Mouse (Mus musculus) liver, embryonic 14.5 days (tissue): ENCODE measurements around the gene Aldh1l1. TPM values are rescaled to one million over a fixed set of nuclear protein-coding genes. Genes with fewer than 3 reads are reported as not detected.
A peak's percentile ranks its signal among the peaks of the same experiment; 100 is the strongest.

Experiments
- ATAC-seq: fragments of 200-750 bp; cut with Nextera tagmentation; 2 replicates; pipeline ENCODE4 v1.8.0; 2017; ENCODE audit warnings: moderate number of reproducible peaks, mild to moderate bottlenecking, moderate library complexity; ENCODE audit not compliant: insufficient read depth
- DNase-seq, 3 experiments: peaks; one replicate each; pipeline ENCODE4 v3.0.0-alpha.2; 2012 to 2013; ENCODE audit warnings: low read depth in 3 of 3, low spot score in 3 of 3
- H3K27ac ChIP-seq: fragments of 300-500 bp; sonication (generic); 2 replicates; pipeline ENCODE4 v1.5.1; 2014; ENCODE audit warnings: moderate library complexity, mild to moderate bottlenecking, control low read depth, inconsistent platforms
- H3K27me3 ChIP-seq: fragments of 300-500 bp; sonication (generic); 2 replicates; pipeline ENCODE4 v1.6.1; 2014; ENCODE audit warnings: mild to moderate bottlenecking, low read length, moderate library complexity; ENCODE audit not compliant: control insufficient read depth, insufficient read depth
- H3K36me3 ChIP-seq: fragments of 300-500 bp; sonication (generic); replicated peaks from 2 replicates; pipeline ENCODE4 v1.6.1; 2014; ENCODE audit warnings: low read depth; ENCODE audit not compliant: control insufficient read depth, insufficient read depth
- H3K4me1 ChIP-seq, 2 experiments: fragments of 200-500 bp in 1 of 2; fragments of 300-500 bp in 1 of 2; sonication (generic) in 1 of 2; replicated peaks; 2 replicates each; pipeline ENCODE4 v1.6.1; 2012 to 2014; ENCODE audit warnings: antibody characterized with exemption in 1 of 2, inconsistent platforms in 1 of 2, low read length in 1 of 2; ENCODE audit not compliant: control insufficient read depth in 2 of 2, insufficient read depth in 2 of 2
- H3K4me2 ChIP-seq: fragments of 300-500 bp; sonication (generic); 2 replicates; pipeline ENCODE4 v1.6.1; 2014; ENCODE audit warnings: low read depth, mild to moderate bottlenecking, control low read depth, moderate library complexity
- H3K4me3 ChIP-seq, 2 experiments: fragments of 200-500 bp in 1 of 2; fragments of 300-500 bp in 1 of 2; sonication (generic) in 1 of 2; 2 replicates each; pipeline ENCODE4 v1.5.1; 2012 to 2014; ENCODE audit warnings: low read depth in 2 of 2, low read length in 2 of 2, mild to moderate bottlenecking in 2 of 2, control low read depth in 1 of 2, inconsistent platforms in 1 of 2, moderate library complexity in 1 of 2; ENCODE audit not compliant: insufficient read depth in 1 of 2
- H3K9ac ChIP-seq: fragments of 300-500 bp; sonication (generic); replicated peaks from 2 replicates; pipeline ENCODE4 v1.6.1; 2014; ENCODE audit warnings: mild to moderate bottlenecking, control low read depth, moderate library complexity
- H3K9me3 ChIP-seq: fragments of 300-500 bp; sonication (generic); 2 replicates; pipeline ENCODE4 v1.6.1; 2016; ENCODE audit warnings: low read length, mixed read lengths; ENCODE audit not compliant: control insufficient read depth
- CTCF ChIP-seq: IDR thresholded peaks from 2 replicates; pipeline ENCODE4 v1.5.1; 2016; ENCODE audit warnings: antibody characterized with exemption, low read depth, control low read depth
- EP300 ChIP-seq: IDR thresholded peaks from 2 replicates; pipeline ENCODE4 v1.6.1; 2016; ENCODE audit warnings: antibody characterized with exemption, low read depth
- WGBS: fragments of 180-500 bp; shearing (Covaris S2); extraction: QIAGEN DNeasy Blood & Tissue Kit; methylation state at CpG from one replicate; pipeline ENCODE4 v1.1.7; 2014; ENCODE audit not compliant: insufficient replicate concordance; 5-methylcytosine and 5-hydroxymethylcytosine counted together
- polyA plus RNA-seq, 2 experiments: library from polyadenylated mRNA; depleted of rRNA in 1 of 2; stranded (reverse) in 1 of 2; unstranded in 1 of 2; fragments of >200 nt; fragmentation: Nextera tagmentation in 1 of 2; extraction: Ambion mirVana in 1 of 2; gene quantifications; 2 replicates each; pipeline versions ENCODE4 v1.2.1 to v1.2.3; 2012 to 2014

Aldh1l1 gene
- polyA plus RNA-seq, 2 experiments = 9.2 to 10.6 TPM

DNA sequence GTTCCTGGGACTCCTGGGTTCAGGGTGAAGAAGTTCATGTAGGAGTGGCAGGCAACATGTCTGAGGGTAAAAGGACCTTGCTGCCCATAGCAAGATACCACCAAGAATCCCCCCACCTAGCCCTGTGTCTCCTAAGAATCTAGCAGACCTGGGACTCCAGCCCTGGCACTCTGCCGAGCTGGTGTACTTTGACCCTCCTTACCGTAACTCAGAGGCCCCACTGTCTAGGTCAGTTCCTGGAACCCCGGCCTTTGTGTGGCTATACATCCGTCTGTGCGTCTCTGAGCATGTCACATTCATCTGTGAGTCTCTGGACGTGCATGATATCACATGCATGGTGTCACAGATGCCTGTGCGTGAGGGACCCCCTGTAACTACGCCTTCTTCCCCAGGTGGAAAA, 84.2 kb downstream of the Aldh1l1 start:
- Histone ChIP-seq H3K27ac (no peak overlapping the region), H3K9ac (no peak overlapping the region), H3K4me2 (no peak overlapping the region), H3K36me3 (no peaks in the 10 kb centered on the region), H3K4me1 (no peaks in the 10 kb centered on the region), H3K9me3 (no peaks in the 10 kb centered on the region), H3K27me3 (no peaks in the 10 kb centered on the region), H3K4me3 (no peak overlapping the region)
- WGBS = 53% methylated on average over 8 of the region's 8 CpGs
- no peak for TF ChIP-seq EP300
- TF ChIP-seq CTCF = no peak
- ATAC-seq = no peak
- DNase-seq = no peak

DNA sequence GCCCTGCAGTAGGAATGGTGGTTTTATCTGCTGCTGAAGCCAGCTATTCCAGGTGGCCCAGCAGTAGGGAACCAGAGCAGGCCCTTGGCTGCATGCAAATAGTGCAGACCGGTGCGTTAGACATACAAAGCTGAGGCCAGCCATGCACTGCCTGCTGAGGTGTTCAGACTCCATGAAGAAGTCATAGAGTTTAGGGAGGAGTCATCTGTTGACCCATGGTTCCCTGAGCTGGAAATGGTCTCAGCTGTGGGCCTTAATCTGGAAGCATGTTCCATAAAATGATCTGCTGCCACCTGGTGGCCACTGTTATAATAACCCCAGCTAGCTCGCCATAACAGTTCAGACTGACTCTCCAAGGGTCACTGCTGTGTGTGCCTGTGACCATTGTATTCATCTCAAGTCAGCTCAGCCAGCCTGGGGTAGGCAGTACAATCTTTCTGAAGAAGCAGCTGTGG, 89.1 kb downstream of the Aldh1l1 start:
- DNase-seq (peak; percentile 36), ATAC-seq (0 out of 2 replicates have a peak, but pooled peaks have one; percentile 19)
- no peak for TF ChIP-seq EP300
- TF ChIP-seq CTCF = peak; percentile 91
- 41% methylated on average over 3 of the region's 3 CpGs for WGBS
- no peak overlapping the region for H3K4me2 ChIP-seq
- no peaks in the 10 kb centered on the region for H3K9me3 ChIP-seq
- H3K27me3 ChIP-seq = no peaks in the 10 kb centered on the region
- no peaks in the 10 kb centered on the region for H3K36me3 ChIP-seq
- no peak overlapping the region for H3K4me3 ChIP-seq
- no peak overlapping the region for H3K27ac ChIP-seq
- no peaks in the 10 kb centered on the region for H3K4me1 ChIP-seq
- no peak overlapping the region for H3K9ac ChIP-seq

DNA sequence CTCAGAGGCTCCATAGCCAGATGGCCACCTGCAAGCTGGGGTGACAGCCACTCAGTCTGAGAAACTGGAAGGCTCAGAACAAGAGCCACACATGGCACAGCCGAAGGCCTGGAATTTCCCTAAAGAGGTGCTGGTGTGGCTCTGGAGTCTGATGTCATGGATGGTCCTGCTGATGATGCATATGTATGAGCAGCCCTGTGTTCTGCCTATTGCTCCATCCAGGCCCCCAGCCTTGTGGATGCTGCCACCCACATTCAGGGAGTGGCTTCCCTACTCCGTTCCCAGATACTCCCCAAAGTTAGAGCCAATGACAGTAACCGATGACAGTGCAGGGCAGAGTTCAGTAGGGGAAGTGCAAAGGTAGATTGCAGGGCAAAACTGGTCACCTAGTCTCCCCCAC, 91.9 kb downstream of the Aldh1l1 start:
- no peak for TF ChIP-seq CTCF
- Histone ChIP-seq H3K9me3 (no peaks in the 10 kb centered on the region), H3K27me3 (no peaks in the 10 kb centered on the region), H3K27ac (no peak overlapping the region), H3K9ac (no peak overlapping the region), H3K4me2 (no peak overlapping the region), H3K4me1 (no peaks in the 10 kb centered on the region), H3K4me3 (no peak overlapping the region), H3K36me3 (no peaks in the 10 kb centered on the region)
- 50% methylated on average over 3 of the region's 3 CpGs for WGBS
- DNase-seq = peak; percentile 10 to 30 (median 26)
- ATAC-seq = peak; percentile 73

DNA sequence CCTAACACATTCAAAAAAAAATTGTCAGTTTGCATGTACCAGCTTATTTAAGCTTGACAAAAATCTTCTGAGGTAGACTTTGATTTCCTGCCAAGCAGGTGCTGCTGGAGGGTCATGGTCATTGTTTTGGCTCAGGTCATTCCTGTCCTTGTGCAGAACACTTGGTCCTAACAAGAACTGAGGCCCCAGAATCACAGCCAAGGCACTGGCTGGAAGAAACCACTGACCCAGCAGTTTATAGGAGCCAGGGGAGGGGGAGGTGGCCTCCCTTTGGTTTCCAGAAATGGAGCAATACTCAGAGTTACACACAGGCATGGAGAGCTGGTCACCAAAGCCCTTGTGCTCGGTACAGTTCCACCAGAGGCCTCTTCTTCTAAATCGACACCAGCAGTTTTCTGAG, 96.1 kb downstream of the Aldh1l1 start:
- H3K27ac ChIP-seq = no peak overlapping the region
- H3K27me3 ChIP-seq = no peaks in the 10 kb centered on the region
- DNase-seq (no peak), ATAC-seq (no peak)
- H3K4me1 ChIP-seq = no peaks in the 10 kb centered on the region
- no peaks in the 10 kb centered on the region for H3K9me3 ChIP-seq
- H3K4me2 ChIP-seq = no peak overlapping the region
- WGBS = 29% methylated on average over 2 of the region's 2 CpGs
- TF ChIP-seq EP300 = no peak
- no peak for TF ChIP-seq CTCF
- H3K9ac ChIP-seq = no peak overlapping the region
- H3K36me3 ChIP-seq = no peaks in the 10 kb centered on the region
- no peak overlapping the region for H3K4me3 ChIP-seq

DNA sequence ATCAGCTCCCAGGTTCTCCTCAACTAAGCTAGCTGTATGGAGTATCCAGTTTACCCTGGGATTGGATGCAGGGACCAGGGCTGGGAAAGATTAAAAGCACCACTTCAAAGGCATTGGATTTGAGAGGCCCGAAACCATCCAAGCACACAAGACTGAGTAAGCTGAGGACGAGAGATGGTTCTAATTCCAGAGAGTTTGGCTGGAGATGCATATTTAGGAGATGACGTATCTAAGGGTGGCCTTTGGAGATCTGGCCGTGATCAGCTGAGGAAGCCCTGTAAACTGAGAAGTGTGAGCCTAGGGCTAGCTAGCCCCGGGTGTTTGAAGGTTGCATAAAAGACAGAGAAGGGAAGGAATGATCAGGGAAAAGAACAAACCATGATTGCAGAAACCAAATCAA, 101.9 kb downstream of the Aldh1l1 start:
- Histone ChIP-seq H3K27ac (no peak overlapping the region), H3K4me2 (no peak overlapping the region), H3K4me3 (no peak overlapping the region), H3K9ac (no peak overlapping the region), H3K9me3 (no peaks in the 10 kb centered on the region), H3K27me3 (no peaks in the 10 kb centered on the region), H3K4me1 (no peaks in the 10 kb centered on the region), H3K36me3 (no peaks in the 10 kb centered on the region)
- 56% methylated on average over 5 of the region's 5 CpGs for WGBS
- no peak for ATAC-seq
- no peak for DNase-seq
- TF ChIP-seq CTCF (no peak), EP300 (no peak)

DNA sequence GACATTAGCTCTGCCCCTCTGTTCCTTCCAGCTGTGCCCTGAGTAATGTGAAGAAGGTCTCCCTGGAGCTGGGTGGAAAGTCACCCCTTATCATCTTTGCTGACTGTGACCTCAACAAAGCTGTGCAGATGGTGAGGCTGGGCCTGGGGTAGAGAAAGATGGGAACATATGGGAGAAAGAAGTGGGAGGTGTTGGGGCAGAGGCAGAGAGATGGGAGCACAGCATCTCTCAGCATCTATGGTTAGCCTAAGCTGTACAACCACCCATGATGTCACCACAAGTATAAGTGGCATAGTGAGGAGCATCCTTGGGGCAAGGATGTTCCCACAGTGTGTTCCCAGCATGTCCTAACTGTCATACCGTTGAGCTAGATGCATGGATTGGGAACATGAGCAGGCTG, 104.5 kb downstream of the Aldh1l1 start:
- H3K9me3 ChIP-seq = no peaks in the 10 kb centered on the region
- no peak overlapping the region for H3K4me2 ChIP-seq
- no peaks in the 10 kb centered on the region for H3K36me3 ChIP-seq
- no peak overlapping the region for H3K9ac ChIP-seq
- no peaks in the 10 kb centered on the region for H3K4me1 ChIP-seq
- DNase-seq (no peak), ATAC-seq (no peak)
- WGBS = 56% methylated on average over 1 of the region's 1 CpGs
- TF ChIP-seq CTCF (no peak), EP300 (no peak)
- H3K27ac ChIP-seq = no peak overlapping the region
- H3K27me3 ChIP-seq = no peaks in the 10 kb centered on the region
- H3K4me3 ChIP-seq = no peak overlapping the region
